Mouse (Mus musculus) liver, embryonic 14.5 days (tissue): ENCODE measurements around the gene Gm43518. TPM values are rescaled to one million over a fixed set of nuclear protein-coding genes. Genes with fewer than 3 reads are reported as not detected.

Experiments
- ATAC-seq: fragments of 200-750 bp; cut with Nextera tagmentation; 2 replicates; pipeline ENCODE4 v1.8.0; 2017; ENCODE audit warnings: moderate number of reproducible peaks, mild to moderate bottlenecking, moderate library complexity; ENCODE audit not compliant: insufficient read depth
- DNase-seq, 3 experiments: peaks; one replicate each; pipeline ENCODE4 v3.0.0-alpha.2; 2012 to 2013; ENCODE audit warnings: low read depth in 3 of 3, low spot score in 3 of 3
- H3K27ac ChIP-seq: fragments of 300-500 bp; sonication (generic); 2 replicates; pipeline ENCODE4 v1.5.1; 2014; ENCODE audit warnings: moderate library complexity, mild to moderate bottlenecking, control low read depth, inconsistent platforms
- H3K27me3 ChIP-seq: fragments of 300-500 bp; sonication (generic); 2 replicates; pipeline ENCODE4 v1.6.1; 2014; ENCODE audit warnings: mild to moderate bottlenecking, low read length, moderate library complexity; ENCODE audit not compliant: control insufficient read depth, insufficient read depth
- H3K36me3 ChIP-seq: fragments of 300-500 bp; sonication (generic); replicated peaks from 2 replicates; pipeline ENCODE4 v1.6.1; 2014; ENCODE audit warnings: low read depth; ENCODE audit not compliant: control insufficient read depth, insufficient read depth
- H3K4me1 ChIP-seq, 2 experiments: fragments of 200-500 bp in 1 of 2; fragments of 300-500 bp in 1 of 2; sonication (generic) in 1 of 2; replicated peaks; 2 replicates each; pipeline ENCODE4 v1.6.1; 2012 to 2014; ENCODE audit warnings: antibody characterized with exemption in 1 of 2, inconsistent platforms in 1 of 2, low read length in 1 of 2; ENCODE audit not compliant: control insufficient read depth in 2 of 2, insufficient read depth in 2 of 2
- H3K4me2 ChIP-seq: fragments of 300-500 bp; sonication (generic); 2 replicates; pipeline ENCODE4 v1.6.1; 2014; ENCODE audit warnings: low read depth, mild to moderate bottlenecking, control low read depth, moderate library complexity
- H3K4me3 ChIP-seq, 2 experiments: fragments of 200-500 bp in 1 of 2; fragments of 300-500 bp in 1 of 2; sonication (generic) in 1 of 2; 2 replicates each; pipeline ENCODE4 v1.5.1; 2012 to 2014; ENCODE audit warnings: low read depth in 2 of 2, low read length in 2 of 2, mild to moderate bottlenecking in 2 of 2, control low read depth in 1 of 2, inconsistent platforms in 1 of 2, moderate library complexity in 1 of 2; ENCODE audit not compliant: insufficient read depth in 1 of 2
- H3K9ac ChIP-seq: fragments of 300-500 bp; sonication (generic); replicated peaks from 2 replicates; pipeline ENCODE4 v1.6.1; 2014; ENCODE audit warnings: mild to moderate bottlenecking, control low read depth, moderate library complexity
- H3K9me3 ChIP-seq: fragments of 300-500 bp; sonication (generic); 2 replicates; pipeline ENCODE4 v1.6.1; 2016; ENCODE audit warnings: low read length, mixed read lengths; ENCODE audit not compliant: control insufficient read depth
- CTCF ChIP-seq: IDR thresholded peaks from 2 replicates; pipeline ENCODE4 v1.5.1; 2016; ENCODE audit warnings: antibody characterized with exemption, low read depth, control low read depth
- EP300 ChIP-seq: IDR thresholded peaks from 2 replicates; pipeline ENCODE4 v1.6.1; 2016; ENCODE audit warnings: antibody characterized with exemption, low read depth
- WGBS: fragments of 180-500 bp; shearing (Covaris S2); extraction: QIAGEN DNeasy Blood & Tissue Kit; methylation state at CpG from one replicate; pipeline ENCODE4 v1.1.7; 2014; ENCODE audit not compliant: insufficient replicate concordance; 5-methylcytosine and 5-hydroxymethylcytosine counted together
- polyA plus RNA-seq, 2 experiments: library from polyadenylated mRNA; depleted of rRNA in 1 of 2; stranded (reverse) in 1 of 2; unstranded in 1 of 2; fragments of >200 nt; fragmentation: Nextera tagmentation in 1 of 2; extraction: Ambion mirVana in 1 of 2; gene quantifications; 2 replicates each; pipeline versions ENCODE4 v1.2.1 to v1.2.3; 2012 to 2014

Gene Gm43518
- polyA plus RNA-seq, 2 experiments = 0.60 to 0.63 TPM

GRCm38 (mm10) chr5:123985434-123985833 is 58.2 kb downstream of the Gm43518 start:
- Histone ChIP-seq H3K27me3 (no peaks in the 10 kb centered on the region), H3K36me3 (no peaks in the 10 kb centered on the region), H3K9me3 (no peaks in the 10 kb centered on the region), H3K4me3 (no peak overlapping the region), H3K9ac (no peak overlapping the region), H3K27ac (no peak overlapping the region), H3K4me2 (no peak overlapping the region), H3K4me1 (0 out of 4 replicates have a peak, but pooled peaks cover 0 to 2% of the 10 kb centered on the region in 2 experiments)
- DNase-seq (no peak), ATAC-seq (no peak)
- TF ChIP-seq CTCF (no peak), EP300 (no peak)
- WGBS = 75% methylated on average over 9 of the region's 9 CpGs

DNA sequence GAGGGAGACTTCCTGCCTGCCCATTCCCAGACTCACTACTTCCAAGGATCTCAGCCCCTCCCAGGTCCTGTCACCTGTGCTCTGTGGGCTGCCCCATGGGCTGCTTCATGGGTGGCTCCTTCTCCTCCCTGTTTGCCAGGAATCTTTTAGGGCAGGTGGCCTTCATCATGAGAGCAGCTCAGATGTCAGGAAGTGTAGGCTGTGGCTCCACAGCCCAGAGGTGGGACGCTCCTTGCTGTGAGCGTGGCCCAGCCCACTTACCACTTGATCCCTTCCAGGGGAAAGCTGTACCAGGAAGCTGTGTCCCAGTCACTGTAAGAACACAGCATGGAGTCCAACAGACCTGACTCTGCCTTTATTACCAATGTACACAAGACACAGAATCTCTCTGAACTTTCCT is 59.7 kb downstream of the Gm43518 start:
- ATAC-seq = no peak
- no peak overlapping the region for H3K27ac ChIP-seq
- no peak overlapping the region for H3K4me2 ChIP-seq
- H3K9ac ChIP-seq = no peak overlapping the region
- H3K27me3 ChIP-seq = no peaks in the 10 kb centered on the region
- no peak for DNase-seq
- no peak overlapping the region for H3K4me3 ChIP-seq
- TF ChIP-seq CTCF (no peak), EP300 (no peak)
- no peaks in the 10 kb centered on the region for H3K36me3 ChIP-seq
- H3K4me1 ChIP-seq = no peaks in the 10 kb centered on the region
- WGBS = 68% methylated on average over 2 of the region's 2 CpGs
- no peaks in the 10 kb centered on the region for H3K9me3 ChIP-seq

DNA sequence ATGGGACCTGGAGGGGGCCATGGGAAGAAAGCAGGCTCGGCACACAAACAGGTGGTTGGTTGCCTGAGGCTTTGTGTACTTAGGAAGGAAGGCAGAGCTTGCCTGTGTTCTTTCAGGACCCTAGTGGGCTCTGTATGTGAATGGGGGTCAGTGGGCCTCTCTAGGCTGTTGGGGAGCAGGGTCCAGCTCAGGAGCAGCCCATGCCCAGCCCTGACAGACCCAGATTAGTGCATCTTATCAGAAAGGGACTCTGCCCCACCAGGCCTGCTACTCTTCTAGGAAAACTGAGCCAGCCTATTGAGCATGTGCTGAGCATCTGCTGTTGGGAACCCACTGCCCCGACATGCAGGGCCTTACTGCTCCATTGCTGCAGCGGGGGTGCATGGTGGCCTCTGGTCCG is 60.3 kb downstream of the Gm43518 start:
- no peaks in the 10 kb centered on the region for H3K36me3 ChIP-seq
- no peak overlapping the region for H3K4me2 ChIP-seq
- H3K9ac ChIP-seq = no peak overlapping the region
- DNase-seq (no peak), ATAC-seq (no peak)
- WGBS = 62% methylated on average over 4 of the region's 4 CpGs
- H3K27ac ChIP-seq = no peak overlapping the region
- no peaks in the 10 kb centered on the region for H3K9me3 ChIP-seq
- no peaks in the 10 kb centered on the region for H3K4me1 ChIP-seq
- TF ChIP-seq EP300 (no peak), CTCF (no peak)
- H3K27me3 ChIP-seq = no peaks in the 10 kb centered on the region
- H3K4me3 ChIP-seq = no peak overlapping the region

Other genes with a start within 250 kb of the Gm43518 start
- gene Clip1, start 242.8 kb upstream of the Gm43518 start, polyA plus RNA-seq (2012; rRNA removed) = 3.9 and 6.1 TPM in 2 replicates
- 6.6 and 9.1 TPM in 2 replicates for gene Clip1, start 242.8 kb upstream of the Gm43518 start, polyA plus RNA-seq (2014; fragmentation: Nextera tagmentation; extraction: Ambion mirVana)
- gene Zcchc8, start 206.3 kb upstream of the Gm43518 start, polyA plus RNA-seq (2012; rRNA removed) = 22.7 and 24.2 TPM in 2 replicates
- gene Zcchc8, start 206.3 kb upstream of the Gm43518 start, polyA plus RNA-seq (2014; fragmentation: Nextera tagmentation; extraction: Ambion mirVana) = 30.0 and 33.5 TPM in 2 replicates
- gene Rsrc2, start 178.0 kb upstream of the Gm43518 start, polyA plus RNA-seq (2012; rRNA removed) = 14.9 and 34.7 TPM in 2 replicates
- gene Rsrc2, start 178.0 kb upstream of the Gm43518 start, polyA plus RNA-seq (2014; fragmentation: Nextera tagmentation; extraction: Ambion mirVana) = 36.7 and 38.9 TPM in 2 replicates
- gene Kntc1, start 177.7 kb upstream of the Gm43518 start, polyA plus RNA-seq (2012; rRNA removed) = 14.5 and 21.0 TPM in 2 replicates
- 22.2 and 27.9 TPM in 2 replicates for gene Kntc1, start 177.7 kb upstream of the Gm43518 start, polyA plus RNA-seq (2014; fragmentation: Nextera tagmentation; extraction: Ambion mirVana)
- 0.20 and 0.22 TPM in 2 replicates for gene Hcar2, start 61.9 kb upstream of the Gm43518 start, polyA plus RNA-seq (2012; rRNA removed)
- gene Hcar2, start 61.9 kb upstream of the Gm43518 start, polyA plus RNA-seq (2014; fragmentation: Nextera tagmentation; extraction: Ambion mirVana) = 0.11 and 0.42 TPM in 2 replicates
- 0.06 and 0.08 TPM in 2 replicates for gene Hcar1, start 47.4 kb upstream of the Gm43518 start, polyA plus RNA-seq (2012; rRNA removed)
- 0.08 and 0.10 TPM in 2 replicates for gene Hcar1, start 47.4 kb upstream of the Gm43518 start, polyA plus RNA-seq (2014; fragmentation: Nextera tagmentation; extraction: Ambion mirVana)
- 8.8 and 17.5 TPM in 2 replicates for gene Denr, start 20.2 kb upstream of the Gm43518 start, polyA plus RNA-seq (2012; rRNA removed)
- gene Denr, start 20.2 kb upstream of the Gm43518 start, polyA plus RNA-seq (2014; fragmentation: Nextera tagmentation; extraction: Ambion mirVana) = 43.0 and 50.0 TPM in 2 replicates
- 2.0 and 2.7 TPM in 2 replicates for gene Ccdc62, start 3.3 kb downstream of the Gm43518 start, polyA plus RNA-seq (2012; rRNA removed)
- gene Ccdc62, start 3.3 kb downstream of the Gm43518 start, polyA plus RNA-seq (2014; fragmentation: Nextera tagmentation; extraction: Ambion mirVana) = 3.4 and 3.7 TPM in 2 replicates
- gene Hip1r, start 46.2 kb downstream of the Gm43518 start, polyA plus RNA-seq (2012; rRNA removed) = 6.4 and 7.6 TPM in 2 replicates
- gene Hip1r, start 46.2 kb downstream of the Gm43518 start, polyA plus RNA-seq (2014; fragmentation: Nextera tagmentation; extraction: Ambion mirVana) = 6.2 and 7.2 TPM in 2 replicates
- 11.3 and 11.5 TPM in 2 replicates for gene Vps37b, start 104.9 kb downstream of the Gm43518 start, polyA plus RNA-seq (2012; rRNA removed)
- gene Vps37b, start 104.9 kb downstream of the Gm43518 start, polyA plus RNA-seq (2014; fragmentation: Nextera tagmentation; extraction: Ambion mirVana) = 8.8 and 12.6 TPM in 2 replicates
- gene Abcb9, start 168.4 kb downstream of the Gm43518 start, polyA plus RNA-seq (2012; rRNA removed) = 2.9 and 3.1 TPM in 2 replicates
- 2.6 and 3.6 TPM in 2 replicates for gene Abcb9, start 168.4 kb downstream of the Gm43518 start, polyA plus RNA-seq (2014; fragmentation: Nextera tagmentation; extraction: Ambion mirVana)
- gene Ogfod2, start 184.9 kb downstream of the Gm43518 start, polyA plus RNA-seq (2012; rRNA removed) = 10.0 and 12.5 TPM in 2 replicates
- gene Ogfod2, start 184.9 kb downstream of the Gm43518 start, polyA plus RNA-seq (2014; fragmentation: Nextera tagmentation; extraction: Ambion mirVana) = 10.1 and 10.9 TPM in 2 replicates
- 34.4 and 50.6 TPM in 2 replicates for gene Arl6ip4, start 188.7 kb downstream of the Gm43518 start, polyA plus RNA-seq (2012; rRNA removed)
- gene Arl6ip4, start 188.7 kb downstream of the Gm43518 start, polyA plus RNA-seq (2014; fragmentation: Nextera tagmentation; extraction: Ambion mirVana) = 52.2 and 56.5 TPM in 2 replicates